Mouse (Mus musculus): ENCODE measurements around the gene Alg14. TPM values are rescaled to one million over a fixed set of nuclear protein-coding genes. Genes with fewer than 3 reads are reported as not detected.
A peak's percentile ranks its signal among the peaks of the same experiment; 100 is the strongest.

The Alg14 gene
- polyA plus RNA-seq, 1 experiment from 2014 or later, result 20.0 TPM

- no peak overlapping the region for H3K9ac ChIP-seq
- ATAC-seq, result no peak
- peaks cover 43% of the 10 kb centered on the region for H3K4me1 ChIP-seq
- H3K4me3 ChIP-seq, result no peak overlapping the region
- 35% methylated on average over 8 of the region's 8 CpGs for WGBS (ENCODE audit: insufficient replicate concordance)
- no peaks in the 10 kb centered on the region for H3K36me3 ChIP-seq
- H3K27ac ChIP-seq, result peak overlapping the region; percentile 68
- no peak overlapping the region for H3K4me2 ChIP-seq
- H3K27me3 ChIP-seq (replicated peaks), result no peaks in the 10 kb centered on the region
- H3K9me3 ChIP-seq (replicated peaks), result no peaks in the 10 kb centered on the region
Observed at GRCm38 (mm10) chr3:121344056-121344945, 52.7 kb downstream of the Alg14 start.

- Histone ChIP-seq H3K36me3 (no peaks in the 10 kb centered on the region), H3K4me1 (peaks cover 43% of the 10 kb centered on the region), H3K4me3 (no peak overlapping the region), H3K27me3 (replicated peaks) (no peaks in the 10 kb centered on the region), H3K9me3 (replicated peaks) (no peaks in the 10 kb centered on the region), H3K27ac (peak overlapping the region; percentile 68), H3K9ac (no peak overlapping the region), H3K4me2 (no peak overlapping the region)
- ATAC-seq, result peak; percentile 20
- WGBS (ENCODE audit: insufficient replicate concordance), result 19% methylated on average over 11 of the region's 11 CpGs
Observed at GRCm38 (mm10) chr3:121344951-121345642, 53.5 kb downstream of the Alg14 start.

GRCm38 (mm10) chr3:121345643-121346000 is 54.0 kb downstream of the Alg14 start:
- Histone ChIP-seq H3K4me3 (no peak overlapping the region), H3K27me3 (replicated peaks) (no peaks in the 10 kb centered on the region), H3K9ac (no peak overlapping the region), H3K4me1 (peaks cover 39% of the 10 kb centered on the region), H3K9me3 (replicated peaks) (no peaks in the 10 kb centered on the region), H3K27ac (peak overlapping the region; percentile 60; the same call in 1 of the 2 replicates), H3K36me3 (no peaks in the 10 kb centered on the region), H3K4me2 (no peak overlapping the region)
- ATAC-seq, result no peak
- 51% methylated on average over 6 of the region's 6 CpGs for WGBS (ENCODE audit: insufficient replicate concordance)

GRCm38 (mm10) chr3:121346507-121347267 is 55.1 kb downstream of the Alg14 start:
- Histone ChIP-seq H3K4me3 (no peak overlapping the region), H3K9me3 (replicated peaks) (no peaks in the 10 kb centered on the region), H3K36me3 (no peaks in the 10 kb centered on the region), H3K9ac (no peak overlapping the region), H3K4me1 (peaks cover 39% of the 10 kb centered on the region), H3K27me3 (replicated peaks) (no peaks in the 10 kb centered on the region), H3K27ac (no peak overlapping the region; the same call in 1 of the 2 replicates), H3K4me2 (peak overlapping the region; percentile 10; the same call in 1 of the 2 replicates)
- WGBS (ENCODE audit: insufficient replicate concordance), result 63% methylated on average over 12 of the region's 12 CpGs
- peak; percentile 51 for ATAC-seq

GRCm38 (mm10) chr3:121348792-121349191 is 57.2 kb downstream of the Alg14 start:
- 67% methylated on average over 6 of the region's 6 CpGs for WGBS (ENCODE audit: insufficient replicate concordance)
- no peaks in the 10 kb centered on the region for H3K27me3 ChIP-seq (replicated peaks)

GRCm38 (mm10) chr3:121349334-121350169 is 58.0 kb downstream of the Alg14 start:
- no peak for ATAC-seq
- Histone ChIP-seq H3K4me2 (no peak overlapping the region), H3K27ac (no peak overlapping the region), H3K4me3 (no peak overlapping the region), H3K27me3 (replicated peaks) (no peaks in the 10 kb centered on the region), H3K4me1 (peaks cover 22% of the 10 kb centered on the region), H3K9me3 (replicated peaks) (no peaks in the 10 kb centered on the region), H3K9ac (no peak overlapping the region), H3K36me3 (no peaks in the 10 kb centered on the region)
- 81% methylated on average over 33 of the region's 33 CpGs for WGBS (ENCODE audit: insufficient replicate concordance)

More at GRCm38 (mm10) chr3:121348792-121349191, 57.2 kb downstream of the Alg14 start:
- no peak overlapping the region for H3K27ac ChIP-seq
- no peak overlapping the region for H3K4me3 ChIP-seq
- H3K4me2 ChIP-seq, result no peak overlapping the region
- no peak for ATAC-seq
- H3K9me3 ChIP-seq (replicated peaks), result no peaks in the 10 kb centered on the region
- H3K9ac ChIP-seq, result no peak overlapping the region
- no peaks in the 10 kb centered on the region for H3K36me3 ChIP-seq
- peaks cover 29% of the 10 kb centered on the region for H3K4me1 ChIP-seq

GRCm38 (mm10) chr3:121351257-121351656 is 59.7 kb downstream of the Alg14 start:
- no peak for ATAC-seq
- H3K4me2 ChIP-seq, result no peak overlapping the region
- no peaks in the 10 kb centered on the region for H3K9me3 ChIP-seq (replicated peaks)
- 69% methylated on average over 6 of the region's 6 CpGs for WGBS (ENCODE audit: insufficient replicate concordance)
- no peak overlapping the region for H3K9ac ChIP-seq
- H3K4me1 ChIP-seq, result peaks cover 9% of the 10 kb centered on the region; the same call in 1 of the 2 replicates
- H3K4me3 ChIP-seq, result no peak overlapping the region
- H3K27me3 ChIP-seq (replicated peaks), result no peaks in the 10 kb centered on the region
- no peaks in the 10 kb centered on the region for H3K36me3 ChIP-seq
- no peak overlapping the region for H3K27ac ChIP-seq

- Histone ChIP-seq H3K36me3 (no peaks in the 10 kb centered on the region), H3K4me1 (no peaks in the 10 kb centered on the region; the same call in 1 of the 2 replicates), H3K9me3 (replicated peaks) (no peaks in the 10 kb centered on the region), H3K9ac (no peak overlapping the region), H3K27me3 (replicated peaks) (no peaks in the 10 kb centered on the region), H3K27ac (no peak overlapping the region), H3K4me3 (no peak overlapping the region), H3K4me2 (no peak overlapping the region)
- 51% methylated on average over 9 of the region's 9 CpGs for WGBS (ENCODE audit: insufficient replicate concordance)
- no peak for ATAC-seq
Observed at GRCm38 (mm10) chr3:121354281-121354680, 62.7 kb downstream of the Alg14 start.

GRCm38 (mm10) chr3:121354861-121355470 is 63.4 kb downstream of the Alg14 start:
- Histone ChIP-seq H3K27ac (no peak overlapping the region), H3K9me3 (replicated peaks) (no peaks in the 10 kb centered on the region), H3K9ac (no peak overlapping the region), H3K4me1 (no peaks in the 10 kb centered on the region; the same call in 1 of the 2 replicates), H3K27me3 (replicated peaks) (no peaks in the 10 kb centered on the region), H3K4me2 (no peak overlapping the region), H3K36me3 (no peaks in the 10 kb centered on the region), H3K4me3 (no peak overlapping the region)
- WGBS (ENCODE audit: insufficient replicate concordance), result 85% methylated on average over 18 of the region's 18 CpGs
- ATAC-seq, result no peak

- ATAC-seq, result no peak
Observed at GRCm38 (mm10) chr3:121355569-121355968, 64.0 kb downstream of the Alg14 start.

GRCm38 (mm10) chr3:121356111-121356510 is 64.5 kb downstream of the Alg14 start:
- ATAC-seq, result no peak
- no peak overlapping the region for H3K27ac ChIP-seq
- H3K27me3 ChIP-seq (replicated peaks), result no peaks in the 10 kb centered on the region
- H3K4me2 ChIP-seq, result no peak overlapping the region
- H3K4me3 ChIP-seq, result no peak overlapping the region
- WGBS (ENCODE audit: insufficient replicate concordance), result 65% methylated on average over 6 of the region's 6 CpGs
- H3K4me1 ChIP-seq, result no peaks in the 10 kb centered on the region; the same call in 1 of the 2 replicates
- H3K9me3 ChIP-seq (replicated peaks), result no peaks in the 10 kb centered on the region
- H3K9ac ChIP-seq, result no peak overlapping the region
- H3K36me3 ChIP-seq, result no peaks in the 10 kb centered on the region

More at GRCm38 (mm10) chr3:121355569-121355968, 64.0 kb downstream of the Alg14 start:
- Histone ChIP-seq H3K4me2 (no peak overlapping the region), H3K4me3 (no peak overlapping the region), H3K4me1 (no peaks in the 10 kb centered on the region; the same call in 1 of the 2 replicates), H3K9ac (no peak overlapping the region), H3K36me3 (no peaks in the 10 kb centered on the region), H3K9me3 (replicated peaks) (no peaks in the 10 kb centered on the region), H3K27me3 (replicated peaks) (no peaks in the 10 kb centered on the region), H3K27ac (no peak overlapping the region)
- WGBS (ENCODE audit: insufficient replicate concordance), result 80% methylated on average over 9 of the region's 9 CpGs

All from liver, embryonic 12.5 days (tissue).